Mouse (Mus musculus) kidney, adult 8-10 months (tissue): Measurements from ENCODE around the gene Nf2.

Experiments
- DNase-seq, 2 experiments: peaks; one replicate each; pipeline ENCODE4 v3.0.0; 2022

Nf2 gene

DNA sequence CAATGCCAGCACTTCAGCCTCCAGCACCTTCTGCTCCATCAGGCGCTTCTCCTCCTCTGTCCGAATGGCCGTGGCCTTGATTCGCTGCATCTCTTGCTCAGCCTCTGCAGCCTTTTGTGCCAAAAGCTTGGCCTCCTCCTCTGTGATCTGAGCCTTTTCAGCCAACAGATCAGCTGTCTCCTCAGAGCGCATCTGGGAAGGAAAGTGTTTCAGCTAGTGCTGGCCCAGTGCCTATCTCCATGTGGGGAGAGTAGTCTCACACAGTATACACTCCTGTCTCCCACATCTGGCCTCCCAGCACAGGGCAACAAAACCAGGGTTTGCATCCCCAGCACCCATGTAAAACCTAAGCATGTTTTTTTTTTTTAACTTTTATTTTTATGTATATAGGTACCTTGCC lies 59.6 kb downstream of the Nf2 start:
- no peak for DNase-seq

- peak in 1 of 2 experiments; percentile 12 for DNase-seq
These were observed 64.7 kb downstream of the Nf2 start for GRCm38 (mm10) chr11:4784629-4785142.

DNA sequence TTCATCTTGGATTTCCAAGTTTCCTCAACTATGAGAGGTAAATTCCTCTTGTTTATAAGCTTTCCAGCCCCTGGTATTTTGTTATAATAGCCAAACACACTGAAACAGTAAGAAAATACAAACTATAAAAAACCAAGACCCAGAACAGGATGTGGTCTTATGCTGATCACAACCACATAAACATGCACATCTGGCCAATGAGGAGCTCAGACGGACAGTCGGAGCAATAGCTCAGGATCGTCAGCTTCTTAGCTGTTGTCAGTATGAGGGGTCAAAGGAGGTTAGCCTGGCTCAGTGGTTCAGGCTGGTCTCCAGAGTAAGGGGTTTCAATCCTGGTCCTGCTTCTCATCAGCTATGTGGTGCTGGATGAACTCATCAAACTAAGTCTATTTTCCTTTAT lies 66.2 kb downstream of the Nf2 start:
- DNase-seq: no peak

GRCm38 (mm10) chr11:4780927-4781326 lies 68.4 kb downstream of the Nf2 start:
- DNase-seq: no peak

- peak; percentile 18 to 70 for DNase-seq
These were observed 76.4 kb downstream of the Nf2 start for GRCm38 (mm10) chr11:4772925-4773324.

GRCm38 (mm10) chr11:4771756-4772155 lies 77.6 kb downstream of the Nf2 start:
- DNase-seq: no peak

DNA sequence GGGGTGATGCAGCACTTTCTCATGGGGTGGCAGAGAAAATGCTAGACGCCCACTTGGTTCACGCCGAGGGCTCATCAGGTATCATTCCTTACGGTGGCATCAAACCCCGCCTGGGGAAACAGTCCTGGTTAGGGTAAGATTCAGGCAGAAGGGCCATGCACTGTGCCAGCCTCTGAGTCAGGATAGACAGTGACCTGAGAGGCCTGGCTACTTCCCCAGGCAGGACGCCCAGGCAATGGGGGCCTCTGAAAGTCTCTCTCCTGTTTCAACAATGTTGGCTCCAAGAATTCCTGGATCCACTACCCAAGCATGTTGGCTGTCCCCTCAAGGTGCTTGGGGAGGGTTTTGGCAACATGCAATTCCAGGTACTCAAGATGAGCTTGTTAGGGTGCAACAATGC lies 79.5 kb downstream of the Nf2 start:
- DNase-seq: no peak

DNA sequence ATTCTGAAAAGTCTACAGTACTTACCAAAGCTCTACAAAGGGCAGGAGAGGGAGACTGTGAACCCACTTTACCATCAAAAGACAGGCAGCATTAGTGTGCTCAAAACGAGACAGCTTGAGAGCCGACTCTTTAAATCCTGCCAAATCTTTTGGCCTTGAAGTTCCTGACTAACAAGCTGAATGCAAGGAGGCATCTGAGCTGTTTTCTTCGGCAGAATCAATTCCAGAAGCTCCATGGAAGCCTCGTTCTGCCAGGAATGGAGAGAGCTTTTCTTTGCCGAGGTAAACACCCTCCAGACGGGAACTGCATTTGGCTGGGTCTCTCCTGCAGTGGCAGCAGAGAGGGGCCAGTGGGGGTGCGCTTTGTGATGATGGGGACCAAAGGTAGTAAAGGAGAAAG lies 80.0 kb downstream of the Nf2 start:
- no peak for DNase-seq

- no peak for DNase-seq
These were observed 80.9 kb downstream of the Nf2 start for GRCm38 (mm10) chr11:4768399-4768798.

GRCm38 (mm10) chr11:4764476-4764875 lies 84.9 kb downstream of the Nf2 start:
- DNase-seq: no peak

DNA sequence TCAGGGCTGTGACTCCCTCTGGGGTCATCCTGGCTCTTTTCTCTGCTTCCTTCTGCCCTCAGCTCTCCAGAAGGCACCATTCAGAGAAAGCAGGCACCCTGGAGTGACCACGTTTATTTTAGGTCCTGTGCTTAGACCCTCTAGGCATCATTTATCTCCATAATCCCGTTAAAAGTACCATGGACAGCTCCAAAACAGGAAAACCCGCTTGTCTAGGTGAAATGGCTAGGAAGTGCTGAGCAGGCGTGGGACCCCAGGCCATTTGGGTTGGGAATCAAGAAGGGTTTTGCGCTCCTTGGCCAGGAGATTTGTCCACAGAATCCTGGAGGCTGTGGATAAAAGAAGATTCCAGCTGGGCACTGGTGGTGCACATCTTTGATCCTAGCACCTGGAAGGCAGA lies 85.7 kb downstream of the Nf2 start:
- no peak for DNase-seq

GRCm38 (mm10) chr11:4762511-4762910 lies 86.8 kb downstream of the Nf2 start:
- no peak for DNase-seq

- no peak for DNase-seq
These were observed 87.3 kb downstream of the Nf2 start for GRCm38 (mm10) chr11:4761991-4762390.

DNA sequence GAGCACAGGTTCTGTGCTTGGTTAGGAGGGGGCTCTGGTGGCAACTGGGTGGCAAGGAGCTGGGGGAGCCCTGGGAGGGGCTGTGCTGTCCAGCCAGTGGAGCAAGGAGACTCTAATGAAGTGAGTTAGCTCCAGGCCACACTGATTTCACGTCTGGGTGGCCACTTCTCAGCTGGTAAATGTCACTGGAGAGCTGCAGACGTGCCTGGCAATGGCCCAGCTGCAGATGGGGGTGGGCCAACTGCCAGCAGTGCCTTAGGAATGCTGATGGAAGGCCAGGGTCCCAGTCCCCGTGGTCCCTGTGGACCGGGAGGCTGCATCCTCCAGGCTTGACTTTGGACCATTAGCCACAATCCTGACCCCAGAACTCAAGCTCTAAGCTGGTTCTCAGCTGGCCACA lies 88.9 kb downstream of the Nf2 start:
- peak; percentile 17 to 27 for DNase-seq

DNA sequence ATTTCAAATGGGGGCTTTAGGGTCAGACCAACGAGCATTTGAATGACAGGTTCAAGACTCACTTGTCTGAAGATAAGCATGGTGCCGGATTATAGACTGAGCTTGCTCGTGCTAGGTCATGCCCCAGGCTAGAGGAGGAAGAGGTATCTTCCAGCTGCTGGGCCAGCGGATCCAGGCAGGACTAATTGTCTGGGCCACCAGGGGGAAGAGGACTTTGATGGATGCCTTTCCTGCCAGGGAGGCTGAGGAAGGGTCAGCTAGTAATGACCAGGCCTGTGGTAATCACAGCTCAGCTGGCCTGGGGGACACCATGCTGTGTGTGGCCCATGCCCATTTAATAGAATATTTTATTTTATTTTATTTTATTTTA lies 91.6 kb downstream of the Nf2 start:
- no peak for DNase-seq

GRCm38 (mm10) chr11:4756984-4757788 lies 92.2 kb downstream of the Nf2 start:
- no peak for DNase-seq

DNA sequence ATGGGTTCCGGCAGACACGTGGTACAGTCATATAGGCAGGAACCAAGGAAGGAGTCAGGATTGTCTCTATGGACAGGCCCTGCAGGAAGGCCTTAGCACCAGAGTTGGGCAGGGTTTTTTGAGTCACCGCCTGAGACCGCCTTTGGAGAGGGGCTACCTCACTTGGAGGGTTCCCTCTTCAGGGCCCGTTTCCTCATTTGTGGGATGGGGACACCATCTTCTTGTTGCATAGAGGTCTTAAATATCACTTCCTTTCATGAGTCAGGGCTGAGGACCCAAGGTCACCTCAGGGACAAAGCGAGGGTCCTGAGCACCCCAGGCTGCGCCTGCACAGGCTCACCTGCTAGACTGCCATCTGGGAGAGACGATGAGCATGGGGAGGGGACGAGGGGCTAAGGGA lies 92.9 kb downstream of the Nf2 start:
- DNase-seq: no peak

DNA sequence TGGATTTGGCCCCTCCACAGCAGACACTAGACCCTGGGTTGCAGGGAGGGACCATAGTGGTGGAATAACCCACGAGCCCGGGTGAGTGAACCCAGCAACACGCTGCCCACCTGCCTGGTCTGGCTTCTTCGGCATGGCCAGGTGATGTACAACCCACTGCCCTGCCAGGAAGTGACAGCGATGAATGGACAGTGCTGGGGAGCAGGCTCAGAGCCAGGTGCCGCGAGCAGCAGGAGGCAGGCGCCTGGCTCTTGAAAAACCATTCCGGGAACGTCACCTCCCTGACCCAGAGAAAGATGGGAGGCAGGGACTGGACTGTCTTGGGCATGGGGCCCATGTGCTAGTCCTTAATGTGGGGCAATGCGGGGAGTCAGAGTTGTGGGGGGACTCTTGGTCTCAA lies 94.5 kb downstream of the Nf2 start:
- DNase-seq: no peak

DNA sequence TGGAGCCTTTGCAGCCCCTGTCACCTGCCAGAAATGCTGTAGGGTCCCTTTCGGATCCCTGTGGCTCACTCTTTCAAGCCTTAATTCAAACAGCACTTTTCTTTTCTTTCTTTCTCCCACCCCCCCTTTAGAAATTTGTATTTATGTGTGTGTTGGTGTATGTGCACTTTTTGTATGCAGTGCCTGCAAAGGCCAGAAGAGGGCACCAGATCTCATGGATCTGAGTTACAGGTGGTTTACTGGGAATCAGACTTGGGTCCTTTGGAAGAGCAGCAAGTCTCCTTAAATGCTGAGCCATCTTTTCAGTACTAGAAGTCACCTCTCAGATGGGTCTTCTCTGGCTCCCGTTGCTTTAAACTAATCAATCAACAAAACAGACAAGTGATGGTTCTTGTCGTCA lies 95.3 kb downstream of the Nf2 start:
- DNase-seq: no peak

DNA sequence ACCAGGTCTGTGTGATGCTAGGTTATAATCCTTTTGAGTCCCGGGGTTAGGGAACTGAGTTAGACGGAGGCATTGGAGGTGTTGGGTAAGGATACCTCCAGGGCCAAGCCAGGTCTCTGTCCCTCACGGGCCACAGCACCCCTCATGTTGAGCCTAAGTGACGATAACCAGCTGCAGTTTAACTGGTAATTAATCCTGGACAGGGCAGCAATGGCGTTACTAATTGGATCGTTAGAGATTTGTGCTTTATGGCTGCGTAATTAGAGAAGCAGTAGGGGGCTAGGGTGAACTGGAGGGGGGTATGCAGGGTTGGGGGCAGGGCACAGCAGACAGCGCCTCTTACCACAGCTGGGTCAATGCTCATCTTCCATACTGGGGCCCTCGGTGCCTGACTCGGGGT lies 96.5 kb downstream of the Nf2 start:
- DNase-seq: no peak

- peak; percentile 42 to 68 for DNase-seq
These were observed 99.1 kb downstream of the Nf2 start for GRCm38 (mm10) chr11:4750263-4750662.

DNA sequence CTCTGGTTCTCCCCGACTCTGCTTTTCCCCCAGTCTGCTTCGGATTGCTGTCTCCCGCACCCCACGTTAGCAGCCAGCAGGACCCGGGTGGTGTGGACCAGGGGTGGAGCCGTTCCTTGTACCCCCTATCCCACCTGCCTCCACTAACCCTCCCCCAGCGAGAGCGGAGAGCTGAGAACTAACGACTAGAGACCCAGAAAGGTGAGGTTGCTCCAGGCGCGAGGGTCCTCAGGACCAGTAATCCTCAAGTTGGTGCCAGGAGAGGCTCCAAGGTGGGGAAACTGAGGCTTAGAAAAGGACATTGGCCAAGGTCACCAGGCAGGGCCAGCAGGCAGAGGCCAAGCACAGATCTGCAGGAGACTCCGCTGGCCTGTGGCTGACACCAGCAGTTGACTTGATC lies 102.1 kb downstream of the Nf2 start:
- no peak for DNase-seq

GRCm38 (mm10) chr11:4746733-4747132 lies 102.6 kb downstream of the Nf2 start, which contains the start of gene Cabp7:
Gene Cabp7 (minus strand): TSS chr11:4746778.
- no peak for DNase-seq

GRCm38 (mm10) chr11:4745969-4746368 lies 103.4 kb downstream of the Nf2 start:
- no peak for DNase-seq

DNA sequence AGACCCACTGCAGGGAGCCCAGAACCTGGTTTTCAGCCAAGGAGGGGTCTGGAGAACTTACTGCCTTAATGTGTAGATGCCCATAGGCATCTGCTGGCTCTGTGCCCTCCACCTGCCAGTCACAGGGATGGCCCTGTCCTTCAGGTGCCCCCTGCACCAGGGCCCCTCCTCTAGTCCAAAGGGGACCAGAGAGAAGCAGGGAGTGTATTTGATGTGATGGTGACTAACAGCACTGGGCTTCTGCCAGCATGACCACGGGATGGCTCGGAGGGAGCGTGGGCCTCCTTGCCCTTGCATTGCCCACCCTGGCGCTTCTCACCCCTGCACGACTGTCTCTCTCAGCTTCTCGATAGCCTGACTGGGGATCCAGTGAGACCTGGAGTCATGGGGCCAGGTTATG lies 104.6 kb downstream of the Nf2 start:
- no peak for DNase-seq
